Mouse (Mus musculus): ENCODE measurements around the gene Slit3.

DNA sequence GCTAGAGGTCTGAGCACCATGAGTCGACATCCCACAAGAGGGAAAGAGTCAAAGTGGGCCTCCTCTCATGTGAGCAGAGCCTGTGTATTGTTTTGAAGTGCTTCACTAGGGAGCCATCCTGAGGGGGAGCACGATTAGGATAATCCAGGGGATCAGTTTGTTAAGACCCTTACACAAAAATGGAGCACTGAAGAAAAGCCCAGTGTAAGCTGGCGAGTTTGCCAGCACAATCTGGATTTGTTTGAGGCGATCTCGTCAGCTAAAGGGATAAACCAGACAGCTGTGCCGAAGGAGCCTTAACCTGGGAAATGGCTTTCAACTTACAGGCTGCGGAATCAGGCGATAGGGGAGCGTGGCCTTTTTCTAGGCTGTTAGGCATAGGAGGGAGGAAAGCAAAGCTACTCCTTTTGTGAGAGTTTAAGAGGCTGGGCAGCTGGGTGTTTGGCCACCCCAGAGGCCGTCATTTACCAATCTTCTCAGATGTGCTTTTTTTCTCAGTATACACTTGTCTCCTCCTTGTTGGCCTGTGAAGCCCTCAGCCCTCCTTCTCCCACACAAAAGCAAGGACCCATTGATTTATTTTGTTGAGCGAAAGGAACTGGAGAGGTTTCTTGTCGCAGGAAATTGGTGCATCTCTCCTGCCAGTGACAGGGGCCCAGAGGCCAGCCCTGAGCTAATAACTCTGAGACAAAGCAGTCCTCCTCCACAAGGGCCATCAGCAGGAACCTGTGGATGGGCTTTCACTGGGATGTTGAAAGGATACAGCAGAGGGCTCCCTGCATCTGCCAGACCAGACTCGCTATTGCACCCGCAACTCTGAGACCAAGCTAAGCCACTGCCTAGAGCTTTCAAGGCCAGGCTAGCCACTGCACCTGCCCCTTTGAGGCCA lies 472.4 kb downstream of the Slit3 start:
- TF ChIP-seq CTCF (IDR thresholded peaks at IDR 0.05; ENCODE audit: low read depth), result no peak
- no peak for TF ChIP-seq EP300 (IDR thresholded peaks at IDR 0.05; ENCODE audit: low read depth)
